Mouse (Mus musculus): Measurements from ENCODE around the gene Wfdc11. TPM values are rescaled to one million over a fixed set of nuclear protein-coding genes. Genes with fewer than 3 reads are reported as not detected.

Gene Wfdc11
- total RNA-seq, 2 experiments from 2014 or later = not detected

DNA sequence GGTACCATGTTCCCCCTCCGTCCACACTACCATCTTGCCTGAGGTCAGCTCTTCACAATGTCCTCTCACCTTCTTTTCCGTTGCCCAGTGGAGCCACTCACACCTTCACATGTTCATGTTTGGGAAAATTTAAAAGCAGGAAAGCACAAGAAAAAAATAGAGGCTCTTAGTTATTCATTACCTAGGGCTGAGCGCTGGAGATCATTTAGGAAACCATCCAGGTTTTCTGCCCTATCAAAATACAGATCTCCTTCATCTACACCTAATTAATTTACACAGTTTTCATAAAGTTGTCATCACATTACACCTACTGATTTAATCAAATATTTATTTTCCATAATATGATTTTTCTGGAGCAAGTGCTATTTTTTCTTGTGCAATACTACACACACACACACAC is 35.2 kb downstream of the Wfdc11 start, which contains the start of gene Wfdc16:
Gene Wfdc16 (minus strand): TSS at position 101 of the 400 bp plus-strand sequence.
- DNase-seq = no peak

DNA sequence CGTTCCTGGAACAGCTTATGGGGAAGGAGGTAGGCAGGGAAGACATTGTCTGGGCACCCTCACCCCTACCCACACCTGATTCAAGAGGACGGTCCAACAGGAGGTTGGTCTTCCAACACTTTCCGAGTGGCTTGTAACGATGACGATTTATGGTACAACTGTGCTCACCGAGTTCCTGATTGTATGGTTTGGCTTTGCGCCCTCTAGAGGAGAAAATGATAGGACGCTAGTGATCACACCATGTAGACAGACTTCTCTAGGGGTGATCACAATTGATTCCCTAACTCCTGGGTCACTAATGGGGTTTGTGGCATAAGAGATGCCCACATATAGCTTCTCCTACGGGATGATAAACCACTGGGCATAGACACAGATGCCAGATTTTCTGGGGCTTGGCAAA is 38.6 kb downstream of the Wfdc11 start:
- DNase-seq = no peak

DNA sequence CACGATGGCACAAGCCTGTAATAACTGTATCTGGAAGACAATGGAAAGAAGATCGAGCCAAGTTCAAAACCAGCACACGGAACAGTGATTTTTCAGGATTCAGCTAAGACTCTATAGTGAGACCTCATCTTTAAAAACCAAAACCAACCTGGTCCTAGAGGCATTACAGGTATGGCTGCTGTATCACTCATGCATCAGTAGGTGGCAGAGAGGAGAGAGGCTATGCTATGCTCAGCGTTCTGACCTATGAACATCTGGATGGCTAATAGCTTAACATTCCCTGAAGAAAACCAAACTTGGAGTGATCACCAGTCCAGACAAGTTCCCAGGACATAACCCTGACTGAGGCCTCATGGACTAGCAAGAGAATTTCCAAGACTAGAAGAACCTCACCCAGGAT is 52.1 kb downstream of the Wfdc11 start:
- no peak for DNase-seq

DNA sequence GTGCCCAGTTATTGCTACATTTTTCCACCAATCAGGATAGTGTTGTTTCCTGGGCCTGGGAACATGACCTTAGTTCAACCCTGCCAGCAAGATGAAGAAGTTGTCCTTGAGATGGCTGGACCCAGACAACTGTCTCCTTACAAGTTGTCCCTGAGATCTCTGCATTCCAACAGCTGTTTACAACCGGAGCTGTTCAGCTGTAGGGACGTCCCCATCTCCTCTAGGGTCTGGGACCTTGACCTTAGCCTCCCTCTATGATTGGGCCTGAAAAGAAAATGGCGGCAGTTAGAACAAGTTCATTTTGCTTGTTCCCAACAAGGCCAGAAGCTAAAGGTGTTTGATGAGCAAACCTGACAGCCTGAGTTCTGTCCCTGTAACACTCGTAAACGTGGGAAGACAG is 54.8 kb downstream of the Wfdc11 start:
- no peak for DNase-seq

DNA sequence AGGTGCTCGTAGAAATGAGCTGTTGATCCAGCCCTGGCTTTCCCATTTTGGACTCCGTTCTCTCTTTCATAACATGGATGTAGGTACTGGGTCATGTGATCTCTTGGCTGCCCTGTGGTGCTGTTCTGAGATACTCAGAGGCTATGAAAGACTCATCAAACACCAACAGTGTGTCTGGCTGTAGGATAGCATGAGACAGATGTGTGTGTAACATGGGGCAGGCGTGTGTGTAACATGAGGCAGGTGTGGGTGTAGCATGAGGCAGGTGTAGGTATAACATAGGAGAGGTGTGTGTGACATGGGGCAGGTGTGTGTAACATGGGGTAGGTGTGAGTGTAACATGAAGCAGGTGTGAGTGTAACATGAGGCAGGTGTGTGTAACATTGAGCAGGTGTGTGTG is 58.5 kb downstream of the Wfdc11 start:
- DNase-seq = no peak

DNA sequence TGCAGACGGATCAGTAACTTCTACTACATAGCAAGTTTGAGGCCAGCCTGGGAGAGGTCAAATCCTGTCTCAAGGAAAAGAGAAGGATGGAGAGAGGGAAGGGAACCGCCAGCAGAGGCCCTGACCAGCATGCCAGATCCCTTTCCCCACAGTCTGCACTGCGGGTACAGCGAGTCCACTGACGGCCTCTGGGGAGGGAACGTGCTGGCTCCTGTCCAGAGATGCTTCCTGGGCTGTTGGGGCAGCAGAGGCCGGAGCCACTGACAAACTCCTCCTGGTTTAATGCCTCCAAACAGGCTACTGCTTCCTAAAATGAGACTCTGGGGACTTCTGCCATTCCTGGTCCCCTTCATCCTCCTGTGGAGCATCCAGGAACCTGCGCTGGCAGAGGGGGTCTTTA is 60.4 kb downstream of the Wfdc11 start, which contains the start of the genes Wfdc6b and Wfdc8:
Gene Wfdc6b (plus strand): TSS at position 52 of the 400 bp plus-strand sequence.
Gene Wfdc8 (minus strand): TSS at position 156 of the 400 bp plus-strand sequence.
- peak; percentile 55 for DNase-seq

Other genes with a start within 250 kb of the Wfdc11 start
- 10 to 100 TPM; 22.1 to 25.8 TPM for gene Sdc4, start 230.2 kb downstream of the Wfdc11 start, total RNA-seq (2021)
- 10 to 100 TPM; 20.2 to 23.1 TPM for gene Sys1, start 217.1 kb downstream of the Wfdc11 start, total RNA-seq (2021)
- 1 to 10 TPM; 2.5 to 4.3 TPM for gene Gm20458, start 213.1 kb downstream of the Wfdc11 start, total RNA-seq (2021)
- not detected for gene Trp53tg5, start 200.4 kb downstream of the Wfdc11 start, total RNA-seq (2021)
- 10 to 100 TPM; 19.2 to 21.2 TPM for gene Dbndd2, start 188.0 kb downstream of the Wfdc11 start, total RNA-seq (2021)
- gene Pigt, start 176.6 kb downstream of the Wfdc11 start, total RNA-seq (2021) = 10 to 100 TPM; 61.8 to 64.1 TPM
- under 1 TPM; 0.55 to 0.77 TPM for gene Wfdc2, start 111.7 kb downstream of the Wfdc11 start, total RNA-seq (2021)
- gene Spint3, start 100.6 kb downstream of the Wfdc11 start, total RNA-seq (2021) = not detected
- not detected for gene Wfdc6a, start 88.6 kb downstream of the Wfdc11 start, total RNA-seq (2021)
- gene Eppin, start 80.5 kb downstream of the Wfdc11 start, total RNA-seq (2021) = not detected
- not detected for gene Wfdc6b, start 60.6 kb downstream of the Wfdc11 start, total RNA-seq (2021)
- not detected for gene Wfdc8, start 60.5 kb downstream of the Wfdc11 start, total RNA-seq (2021)
- gene Wfdc16, start 35.3 kb downstream of the Wfdc11 start, total RNA-seq (2021) = not detected
- not detected for gene Wfdc10, start 18.0 kb downstream of the Wfdc11 start, total RNA-seq (2021)
- not detected for gene Wfdc9, start 17.5 kb downstream of the Wfdc11 start, total RNA-seq (2021)
- not detected for gene Wfdc13, start 11.0 kb upstream of the Wfdc11 start, total RNA-seq (2021)
- gene Spint4, start 24.4 kb upstream of the Wfdc11 start, total RNA-seq (2021) = not detected
- gene Spint5, start 41.2 kb upstream of the Wfdc11 start, total RNA-seq (2021) = not detected
- under 1 TPM; 0.26 to 0.27 TPM for gene Wfdc3, start 71.8 kb upstream of the Wfdc11 start, total RNA-seq (2021)
- 10 to 100 TPM; 41.2 to 42.0 TPM for gene Dnttip1, start 71.9 kb upstream of the Wfdc11 start, total RNA-seq (2021)
- gene Ube2c, start 95.8 kb upstream of the Wfdc11 start, total RNA-seq (2021) = 100 to 1,000 TPM; 130 to 144 TPM
- 10 to 100 TPM in 1 of 2 experiments, not detected in 1; 10.8 TPM for gene Tnnc2, start 105.9 kb upstream of the Wfdc11 start, total RNA-seq (2021)
- 10 to 100 TPM; 22.9 to 24.1 TPM for gene Snx21, start 111.7 kb upstream of the Wfdc11 start, total RNA-seq (2021)
- 10 to 100 TPM; 13.1 to 13.5 TPM for gene Acot8, start 130.8 kb upstream of the Wfdc11 start, total RNA-seq (2021)
- gene Zswim3, start 131.0 kb upstream of the Wfdc11 start, total RNA-seq (2021) = 1 to 10 TPM; 1.8 to 2.3 TPM
- 1 to 10 TPM; 5.0 to 5.8 TPM for gene Zswim1, start 148.6 kb upstream of the Wfdc11 start, total RNA-seq (2021)
- gene Spata25, start 154.4 kb upstream of the Wfdc11 start, total RNA-seq (2021) = 1 to 10 TPM in 1 of 2 experiments, under 1 TPM in 1; 0.92 to 1.9 TPM
- gene Ctsa, start 158.8 kb upstream of the Wfdc11 start, total RNA-seq (2021) = 100 to 1,000 TPM; 101 to 104 TPM
- 10 to 100 TPM; 33.3 to 34.0 TPM for gene Neurl2, start 159.4 kb upstream of the Wfdc11 start, total RNA-seq (2021)
- 10 to 100 TPM; 13.2 to 20.5 TPM for gene Pltp, start 183.6 kb upstream of the Wfdc11 start, total RNA-seq (2021)
- gene Pcif1, start 205.2 kb upstream of the Wfdc11 start, total RNA-seq (2021) = 10 to 100 TPM; 47.0 to 48.2 TPM
- gene Zfp335, start 237.7 kb upstream of the Wfdc11 start, total RNA-seq (2021) = 10 to 100 TPM; 14.7 to 15.8 TPM